Mouse (Mus musculus): ENCODE measurements around the gene Ttc25.

The Ttc25 gene

GRCm38 (mm10) chr11:100524987-100525630 lies 20.3 kb upstream of the Ttc25 start:
- CTCF ChIA-PET = interaction anchor here in 2 of 4 experiments (0.5 to 0.8 kb wide), 2 partner anchors 20 to 31 kb away, joined by 3 read pairs; no protein-coding TSS in a partner anchor
- POLR2A ChIA-PET = interaction anchor here (0.5 to 14.6 kb wide), 24 partner anchors 9 to 1359 kb away, joined by 3 to 280 read pairs (median 4); partner anchors contain the start of genes Klhl11 (in 2 of the 4), Ttc25 (in 2 of the 4), Eif1 (in 1 of the 4) and Jup (in 1 of the 4)

- POLR2A ChIA-PET = interaction anchor here (0.6 to 14.6 kb wide), 97 partner anchors 8 to 1360 kb away, joined by 3 to 280 read pairs (median 9); partner anchors contain the start of genes Klhl11 (in 3 of the 4), Dnajc7 (in 2 of the 4), Eif1 (in 2 of the 4) and Hap1 (in 2 of the 4)
- CTCF ChIA-PET = interaction anchor here in 2 of 4 experiments (0.8 to 2.3 kb wide), 10 partner anchors 11 to 185 kb away, joined by 3 to 18 read pairs (median 4); partner anchors contain the start of genes Dnajc7 (in 1 of the 2), Kat2a (in 1 of the 2), Nkiras2 (in 1 of the 2) and Ttc25 (in 1 of the 2)
These were observed 19.2 kb upstream of the Ttc25 start for GRCm38 (mm10) chr11:100526052-100526816.

DNA sequence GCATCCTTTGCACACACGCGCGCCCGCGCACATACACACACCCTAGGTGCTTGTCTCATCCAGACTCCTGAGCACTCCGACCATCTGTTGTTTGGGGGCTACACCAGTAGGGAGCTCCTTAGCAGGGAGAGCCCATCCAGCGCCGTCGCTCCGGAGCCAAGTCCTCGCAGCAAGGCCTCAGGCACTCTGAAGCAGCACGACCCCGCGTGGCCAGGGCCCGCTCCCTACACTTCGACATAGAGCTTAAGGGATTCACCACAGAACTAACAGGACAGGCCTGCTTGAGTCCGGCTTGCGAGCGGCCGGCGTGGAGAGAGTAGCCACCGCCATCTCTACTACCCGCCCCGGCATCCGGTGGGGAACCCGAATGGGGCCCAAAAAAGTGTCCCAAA lies 18.3 kb upstream of the Ttc25 start:
- ChIA-PET CTCF (interaction anchor here (0.9 to 2.3 kb wide), 19 partner anchors 12 to 211 kb away, joined by 3 to 18 read pairs (median 4); partner anchors contain the start of genes Dhx58 (in 1 of the 4), Dnajc7 (in 1 of the 4), Jup (in 1 of the 4) and Kat2a (in 1 of the 4)), POLR2A (interaction anchor here (0.5 to 14.6 kb wide), 174 partner anchors 9 to 1063 kb away, joined by 3 to 280 read pairs (median 6); partner anchors contain the start of genes Ttc25 (in 4 of the 4), Dnajc7 (in 3 of the 4), Eif1 (in 3 of the 4) and Jup (in 3 of the 4))

DNA sequence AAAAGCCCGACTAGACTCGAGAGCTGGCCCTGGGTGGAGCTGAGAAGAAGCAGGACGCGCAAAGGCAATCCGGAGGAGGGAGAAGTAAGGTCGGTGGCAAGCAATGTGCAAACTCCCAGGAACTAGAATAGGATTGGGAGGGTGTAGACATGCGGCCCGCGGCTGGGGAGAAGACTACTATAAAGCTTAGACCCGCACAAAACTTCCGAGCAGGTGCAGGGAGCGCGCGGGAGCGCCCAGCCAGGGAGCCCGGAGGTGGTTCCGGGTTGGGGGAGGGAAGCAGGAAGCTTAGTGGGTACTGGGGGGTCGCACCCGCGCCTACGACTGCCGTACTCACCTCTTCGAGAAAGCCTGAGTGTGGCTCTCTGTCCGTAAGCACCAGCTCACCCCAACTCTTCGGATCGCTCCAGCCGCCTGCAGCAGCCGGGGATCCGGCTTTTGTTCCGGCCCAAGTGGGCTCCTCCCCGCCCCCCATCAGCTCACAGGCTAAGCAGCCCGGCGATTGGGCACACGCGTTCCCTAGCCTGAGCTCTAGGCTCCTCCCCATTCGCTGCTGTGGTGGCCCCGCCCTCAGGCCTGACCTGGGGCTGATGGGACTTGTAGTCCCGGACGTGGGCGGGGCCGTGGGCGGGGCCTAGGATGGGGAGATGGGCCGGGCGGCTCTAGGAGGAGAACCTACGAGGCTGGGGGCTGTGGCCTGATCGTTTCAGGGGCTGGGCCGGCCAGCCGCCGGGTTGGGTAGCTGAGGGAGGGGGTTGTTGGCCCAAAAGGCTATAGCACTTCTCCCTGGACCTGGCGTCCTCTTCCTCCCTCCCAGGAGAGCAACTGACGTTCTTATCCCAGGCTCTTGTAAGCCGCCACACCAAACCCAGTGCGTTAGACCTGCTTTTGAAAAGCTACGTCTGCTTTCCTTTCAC lies 17.7 kb upstream of the Ttc25 start, which contains the start of gene Acly:
Gene Acly (minus strand): TSS at position 543 of the 917 bp plus-strand sequence.
- ChIA-PET CTCF (interaction anchor here (0.6 to 2.3 kb wide), 28 partner anchors 12 to 774 kb away, joined by 3 to 18 read pairs (median 4); partner anchors contain the start of genes Klhl11 (in 2 of the 4), Becn1 (in 1 of the 4), Coasy (in 1 of the 4) and Dhx58 (in 1 of the 4)), POLR2A (interaction anchor here (0.5 to 14.6 kb wide), 228 partner anchors 8 to 1590 kb away, joined by 3 to 280 read pairs (median 5); partner anchors contain the start of genes Ttc25 (in 4 of the 4), Dnajc7 (in 3 of the 4), Eif1 (in 3 of the 4) and Hap1 (in 3 of the 4))

DNA sequence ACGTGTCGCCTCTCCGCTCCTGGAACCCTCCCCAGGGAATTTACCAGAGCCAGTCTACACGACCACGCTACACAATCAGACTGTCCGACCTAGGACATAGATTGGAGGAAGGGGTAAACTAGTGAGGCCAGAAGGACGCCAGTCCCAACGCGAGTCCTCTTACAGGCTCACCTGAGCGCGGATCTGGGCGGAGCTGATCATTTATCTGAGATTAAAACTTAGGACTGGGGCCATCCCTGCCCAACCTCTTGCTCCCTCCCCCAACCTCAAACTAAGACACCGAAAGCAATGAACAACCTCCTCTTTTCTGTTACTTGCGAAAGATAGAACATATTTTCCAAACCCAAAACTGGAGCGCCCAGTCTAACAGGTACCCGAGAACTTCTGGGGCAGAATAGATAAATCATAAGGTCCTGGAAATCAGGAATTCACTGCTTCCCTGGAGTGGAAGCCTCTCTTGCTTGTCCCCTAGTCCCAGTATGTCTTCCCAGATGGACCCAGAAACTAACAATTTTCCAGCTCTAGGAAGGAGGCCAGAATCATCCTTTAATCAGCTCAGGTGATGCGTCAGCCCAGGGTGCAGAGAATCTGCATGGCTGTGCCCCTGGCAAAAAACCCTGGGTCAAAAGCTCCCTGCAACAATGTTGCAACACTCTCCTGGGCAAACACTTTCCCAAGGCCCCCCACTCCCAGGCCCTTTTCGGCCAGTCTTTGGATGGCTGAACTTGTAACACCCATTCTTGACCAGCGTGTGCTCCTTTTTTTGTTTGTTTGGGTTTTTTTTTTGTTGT lies 16.8 kb upstream of the Ttc25 start:
- POLR2A ChIA-PET = interaction anchor here (0.5 to 14.6 kb wide), 178 partner anchors 7 to 1805 kb away, joined by 3 to 280 read pairs (median 6); partner anchors contain the start of genes Ttc25 (in 4 of the 4), Dnajc7 (in 3 of the 4), Eif1 (in 3 of the 4) and Hap1 (in 3 of the 4)
- CTCF ChIA-PET = interaction anchor here in 3 of 4 experiments (0.6 to 2.3 kb wide), 17 partner anchors 13 to 773 kb away, joined by 3 to 18 read pairs (median 5); partner anchors contain the start of genes Becn1 (in 1 of the 3), Dhx58 (in 1 of the 3), Dnajc7 (in 1 of the 3) and Klhl11 (in 1 of the 3)

DNA sequence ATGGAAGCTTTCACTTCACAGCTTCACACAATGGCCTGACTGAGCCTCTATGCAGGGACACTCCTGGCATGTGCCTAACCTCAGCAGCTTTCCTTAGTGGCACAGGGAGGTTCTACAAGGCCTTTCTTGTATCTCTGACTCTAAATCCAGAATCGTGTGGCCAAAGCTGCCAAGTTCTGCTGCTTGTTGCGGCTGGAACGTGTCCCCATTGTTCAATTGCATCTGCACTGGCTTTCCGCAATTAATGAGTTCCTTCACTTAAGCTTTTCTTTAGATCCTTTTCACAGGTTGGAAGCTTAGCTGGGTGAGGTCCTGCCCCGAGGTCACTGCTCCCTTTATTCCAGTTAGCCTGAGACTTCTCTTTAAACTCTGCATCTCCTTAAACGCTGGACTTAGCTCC lies 11.5 kb upstream of the Ttc25 start:
- POLR2A ChIA-PET = interaction anchor here in 3 of 4 experiments (0.5 to 19.8 kb wide), 54 partner anchors 9 to 528 kb away, joined by 3 to 280 read pairs (median 3); partner anchors contain the start of genes Eif1 (in 3 of the 3), Jup (in 3 of the 3), Ttc25 (in 3 of the 3) and Klhl11 (in 2 of the 3)
- CTCF ChIA-PET = interaction anchor here in 3 of 4 experiments (0.5 to 2.4 kb wide), 5 partner anchors 22 to 793 kb away, joined by 3 to 7 read pairs (median 3); no protein-coding TSS in a partner anchor

GRCm38 (mm10) chr11:100534411-100534810 lies 11.0 kb upstream of the Ttc25 start:
- CTCF ChIA-PET = interaction anchor here in 3 of 4 experiments (0.5 to 2.4 kb wide), 6 partner anchors 21 to 793 kb away, joined by 3 to 7 read pairs (median 4); no protein-coding TSS in a partner anchor
- POLR2A ChIA-PET = interaction anchor here in 3 of 4 experiments (0.7 to 19.8 kb wide), 46 partner anchors 10 to 528 kb away, joined by 3 to 280 read pairs (median 4); partner anchors contain the start of genes Eif1 (in 3 of the 3), Ttc25 (in 3 of the 3), Jup (in 2 of the 3) and Klhl11 (in 2 of the 3)

DNA sequence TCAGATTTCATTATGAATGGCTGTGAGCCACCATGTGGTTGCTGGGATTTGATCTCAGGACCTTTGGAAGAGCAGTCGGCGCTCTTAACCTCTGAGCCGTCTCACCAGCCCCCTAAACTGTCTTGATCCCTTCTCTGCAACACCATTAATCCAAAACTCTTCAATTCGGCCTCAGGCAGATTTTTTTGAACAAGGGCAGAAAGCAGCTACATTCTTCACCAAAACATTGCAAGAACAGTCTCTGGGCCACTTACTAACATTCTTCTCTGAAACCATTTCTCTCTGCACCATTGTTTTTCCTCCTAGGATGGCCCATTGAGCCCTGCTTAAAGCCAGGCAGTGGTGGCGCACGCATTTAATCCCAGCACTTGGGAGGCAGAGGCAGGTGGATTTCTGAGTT lies 10.6 kb upstream of the Ttc25 start:
- CTCF ChIA-PET = interaction anchor here in 2 of 4 experiments (0.7 to 2.4 kb wide), 4 partner anchors 21 to 188 kb away, joined by 3 to 7 read pairs (median 6); no protein-coding TSS in a partner anchor
- POLR2A ChIA-PET = interaction anchor here in 3 of 4 experiments (0.7 to 19.8 kb wide), 34 partner anchors 7 to 248 kb away, joined by 3 to 280 read pairs (median 4); partner anchors contain the start of genes Ttc25 (in 3 of the 3), Acly (in 2 of the 3), Eif1 (in 2 of the 3) and Jup (in 1 of the 3)

- CTCF ChIA-PET = interaction anchor here in 2 of 4 experiments (0.6 to 1.2 kb wide), 2 partner anchors 20 to 83 kb away, joined by 3 read pairs; partner anchors contain the start of gene Nkiras2 (in 1 of the 2)
These were observed 9.4 kb upstream of the Ttc25 start for GRCm38 (mm10) chr11:100535996-100536395.

GRCm38 (mm10) chr11:100536466-100536865 lies 8.9 kb upstream of the Ttc25 start:
- ChIA-PET CTCF (interaction anchor here in 1 of 4 experiments (1.2 kb wide), 1 partner anchor 19 kb away, joined by 3 read pairs; no protein-coding TSS in a partner anchor), POLR2A (interaction anchor here in 3 of 4 experiments (0.8 to 19.8 kb wide), 10 partner anchors 8 to 100 kb away, joined by 3 to 280 read pairs (median 6); partner anchors contain the start of genes Acly (in 3 of the 3) and Ttc25 (in 1 of the 3))

More at GRCm38 (mm10) chr11:100535996-100536395, 9.4 kb upstream of the Ttc25 start:
- POLR2A ChIA-PET = interaction anchor here in 3 of 4 experiments (0.7 to 19.8 kb wide), 9 partner anchors 8 to 99 kb away, joined by 3 to 280 read pairs (median 4); partner anchors contain the start of genes Acly (in 3 of the 3) and Ttc25 (in 1 of the 3)

DNA sequence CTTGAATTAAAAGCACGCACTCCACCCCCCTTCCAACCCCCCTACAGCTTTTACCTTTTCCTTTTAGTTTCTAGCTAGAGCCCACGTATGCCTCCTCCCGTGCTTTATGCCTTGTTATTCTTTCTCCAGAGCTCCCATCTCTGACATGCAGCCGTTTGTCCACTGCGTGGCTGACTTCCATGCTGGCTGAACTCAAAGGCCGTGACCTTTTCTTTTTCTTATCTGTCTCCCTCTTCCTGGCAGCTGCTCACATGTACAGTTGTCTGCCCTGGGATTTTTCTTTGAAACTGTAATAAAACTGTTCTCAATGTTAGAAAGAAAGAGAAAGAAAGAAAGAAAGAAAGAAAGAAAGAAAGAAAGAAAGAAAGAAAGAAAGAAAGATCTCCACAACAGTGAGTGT lies 4.4 kb upstream of the Ttc25 start:
- CTCF ChIA-PET = interaction anchor here in 2 of 4 experiments (0.6 to 1.6 kb wide), 3 partner anchors 14 to 51 kb away, joined by 4 to 5 read pairs (median 5); partner anchors contain the start of gene Acly (in 1 of the 2)

GRCm38 (mm10) chr11:100541577-100541976 lies 3.8 kb upstream of the Ttc25 start:
- ChIA-PET POLR2A (interaction anchor here in 3 of 4 experiments (0.5 to 19.8 kb wide), 13 partner anchors 9 to 409 kb away, joined by 3 to 280 read pairs (median 3); partner anchors contain the start of genes Acly (in 3 of the 3) and Jup (in 1 of the 3)), CTCF (interaction anchor here in 2 of 4 experiments (0.6 to 1.6 kb wide), 2 partner anchors 14 to 24 kb away, joined by 5 read pairs; partner anchors contain the start of gene Acly (in 1 of the 2))

More for the DNA sequence above, 4.4 kb upstream of the Ttc25 start:
- POLR2A ChIA-PET = interaction anchor here in 3 of 4 experiments (0.6 to 19.8 kb wide), 19 partner anchors 9 to 245 kb away, joined by 3 to 280 read pairs (median 3); partner anchors contain the start of genes Acly (in 3 of the 3), Jup (in 1 of the 3) and Klhl11 (in 1 of the 3)

DNA sequence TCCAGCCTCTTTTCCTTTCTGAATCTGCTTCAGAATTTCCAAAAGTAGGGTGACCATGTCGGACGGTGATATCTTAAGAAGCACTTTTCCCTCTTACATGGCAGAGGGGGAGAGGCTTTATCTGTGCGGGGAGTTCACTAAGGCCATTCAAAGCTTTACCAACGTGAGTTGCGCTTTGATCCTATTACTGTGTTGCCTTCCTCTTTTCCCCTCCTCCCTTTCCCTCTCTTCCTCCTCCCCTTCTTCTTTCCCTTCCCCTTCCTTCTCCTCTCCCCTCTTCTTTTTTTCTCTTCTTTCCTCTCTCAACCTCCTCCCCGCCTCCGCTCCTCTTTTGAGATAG lies 309 bp downstream of the Ttc25 start:
- ChIA-PET CTCF (interaction anchor here in 2 of 4 experiments (0.5 to 1.4 kb wide), 2 partner anchors 149 to 1426 kb away, joined by 3 to 4 read pairs; no protein-coding TSS in a partner anchor), POLR2A (interaction anchor here (0.7 to 19.8 kb wide), 15 partner anchors 8 to 225 kb away, joined by 3 to 280 read pairs (median 4); partner anchors contain the start of genes Acly (in 3 of the 4), Dnajc7 (in 1 of the 4) and Nkiras2 (in 1 of the 4))

GRCm38 (mm10) chr11:100546955-100547354 lies 1.5 kb downstream of the Ttc25 start:
- ChIA-PET POLR2A (interaction anchor here in 3 of 4 experiments (0.7 to 19.8 kb wide), 8 partner anchors 9 to 452 kb away, joined by 3 to 280 read pairs (median 6); partner anchors contain the start of gene Acly (in 3 of the 3)), CTCF (interaction anchor here in 1 of 4 experiments (0.6 kb wide), 1 partner anchor 379 kb away, joined by 3 read pairs; no protein-coding TSS in a partner anchor)

Measured in embryonic stem cell, embryonic (primary cell).